Mouse (Mus musculus) MN1 (cell line): ENCODE data around the gene Atp4b.

ENCODE experiments used
- DNase-seq: peaks from one replicate; pipeline ENCODE4 v3.0.0-alpha.2; 2016; ENCODE audit warnings: low spot score

Gene Atp4b

GRCm38 (mm10) chr8:13396725-13397124 is at the start of gene Atp4b:
Gene Atp4b (minus strand): TSS chr8:13396825.
- DNase-seq: no peak

DNA sequence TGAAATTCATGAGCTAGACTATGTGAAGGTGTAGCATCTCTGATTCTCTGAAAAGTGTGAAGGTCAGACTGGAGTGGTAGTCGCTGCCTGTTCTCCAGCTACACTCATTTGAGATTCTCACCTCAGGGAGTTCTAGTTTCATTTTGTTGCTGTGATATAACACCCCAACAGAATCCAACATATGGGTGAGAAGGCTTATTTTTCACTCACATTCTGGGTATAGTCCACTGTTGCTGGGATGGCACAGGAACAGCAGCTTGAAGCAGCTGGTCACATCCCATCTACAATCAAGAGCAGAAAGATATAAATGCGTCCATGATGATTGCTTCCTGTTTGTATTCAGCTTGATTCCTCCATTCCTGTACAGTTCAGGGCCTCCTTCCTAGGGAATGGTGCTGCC is 45.5 kb upstream of the Atp4b start:
- DNase-seq: no peak

DNA sequence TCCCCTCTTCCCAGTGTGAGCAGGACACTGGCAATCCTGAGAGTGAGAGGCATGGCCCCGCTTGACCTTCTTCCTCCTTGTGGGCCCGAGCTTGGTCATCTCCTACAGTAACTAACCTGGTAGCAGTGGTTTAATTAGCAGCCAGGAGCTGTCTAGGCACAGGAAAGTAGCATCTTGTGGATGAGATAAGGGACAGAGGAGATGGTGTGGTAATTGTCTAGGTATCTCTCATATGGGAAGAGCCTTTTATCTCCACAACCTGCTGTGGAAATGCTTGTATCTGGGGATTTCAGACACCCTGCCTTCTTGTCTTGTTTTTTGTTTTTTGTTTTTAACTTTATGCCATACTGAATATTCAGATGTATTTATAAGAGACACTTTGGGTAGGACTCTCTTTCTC is 40.9 kb upstream of the Atp4b start:
- no peak for DNase-seq

DNA sequence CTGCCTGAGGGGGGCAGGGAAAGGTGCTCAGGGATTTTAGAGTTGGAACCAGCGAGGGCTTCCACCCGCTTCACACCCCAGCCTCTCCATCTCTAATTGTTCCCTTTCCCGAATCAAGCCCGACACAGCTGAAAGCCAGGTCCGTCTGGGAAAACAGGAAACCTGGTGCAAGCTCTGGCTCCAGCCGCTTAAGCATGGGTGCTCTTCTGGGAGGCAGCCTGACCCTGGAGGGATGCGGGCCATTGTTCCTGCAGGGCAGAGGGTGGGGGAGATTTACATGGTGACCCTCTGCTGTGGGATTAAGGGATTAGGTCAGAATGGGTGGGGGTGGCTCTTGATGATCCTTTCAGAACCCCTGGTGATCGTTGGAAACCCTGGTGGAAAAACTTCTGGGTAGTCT is 39.4 kb upstream of the Atp4b start:
- DNase-seq: no peak

GRCm38 (mm10) chr8:13434889-13435288 is 38.3 kb upstream of the Atp4b start, which contains the start of gene Tmem255b:
Gene Tmem255b (plus strand): TSS chr8:13435189.
- DNase-seq: no peak

DNA sequence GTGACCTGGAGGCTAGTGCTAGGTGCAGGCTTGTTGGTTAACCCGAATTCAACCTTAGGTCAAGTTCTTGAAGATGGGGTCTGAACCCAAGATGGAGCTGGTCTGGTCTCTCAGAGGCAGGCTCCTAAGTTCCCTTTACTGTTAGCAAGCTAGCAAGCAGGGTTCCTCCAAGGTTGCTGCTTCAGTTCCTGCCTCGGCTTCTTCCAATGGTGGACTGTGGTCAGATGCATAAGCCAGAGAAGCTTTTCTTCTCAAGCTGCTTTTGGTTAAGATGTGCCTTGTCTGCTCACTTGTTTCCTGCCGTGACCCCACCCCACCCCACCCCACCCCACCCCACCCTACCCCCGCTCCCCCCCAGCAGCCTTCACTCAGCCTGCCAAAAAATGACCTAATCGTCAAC is 36.5 kb upstream of the Atp4b start:
- no peak for DNase-seq

DNA sequence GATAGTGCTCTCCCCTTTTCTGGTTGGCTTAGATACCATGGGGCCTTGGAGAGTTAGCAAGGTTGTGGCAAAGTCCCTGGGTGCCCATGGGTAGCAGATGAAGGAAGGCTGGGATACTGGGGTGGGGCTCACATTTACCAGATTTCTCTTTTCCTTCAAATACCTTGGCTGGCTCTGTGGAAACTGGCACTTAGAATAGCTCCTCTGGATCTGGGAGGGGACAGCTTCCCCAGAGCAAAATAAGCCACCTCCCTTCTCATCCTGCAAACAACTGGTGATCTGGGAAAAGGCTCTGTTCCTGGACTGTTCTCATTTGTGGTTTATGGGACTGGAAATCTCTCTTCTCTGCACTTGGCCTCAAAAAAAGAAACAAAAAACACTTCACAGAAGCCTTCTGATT is 34.2 kb upstream of the Atp4b start:
- peak; percentile 42 for DNase-seq

GRCm38 (mm10) chr8:13430412-13430811 is 33.8 kb upstream of the Atp4b start:
- DNase-seq: peak; percentile 96

GRCm38 (mm10) chr8:13428156-13428555 is 31.5 kb upstream of the Atp4b start:
- DNase-seq: no peak

GRCm38 (mm10) chr8:13427351-13427750 is 30.7 kb upstream of the Atp4b start:
- peak; percentile 81 for DNase-seq

- DNase-seq: no peak
Measured at GRCm38 (mm10) chr8:13420970-13421369, 24.3 kb upstream of the Atp4b start.

DNA sequence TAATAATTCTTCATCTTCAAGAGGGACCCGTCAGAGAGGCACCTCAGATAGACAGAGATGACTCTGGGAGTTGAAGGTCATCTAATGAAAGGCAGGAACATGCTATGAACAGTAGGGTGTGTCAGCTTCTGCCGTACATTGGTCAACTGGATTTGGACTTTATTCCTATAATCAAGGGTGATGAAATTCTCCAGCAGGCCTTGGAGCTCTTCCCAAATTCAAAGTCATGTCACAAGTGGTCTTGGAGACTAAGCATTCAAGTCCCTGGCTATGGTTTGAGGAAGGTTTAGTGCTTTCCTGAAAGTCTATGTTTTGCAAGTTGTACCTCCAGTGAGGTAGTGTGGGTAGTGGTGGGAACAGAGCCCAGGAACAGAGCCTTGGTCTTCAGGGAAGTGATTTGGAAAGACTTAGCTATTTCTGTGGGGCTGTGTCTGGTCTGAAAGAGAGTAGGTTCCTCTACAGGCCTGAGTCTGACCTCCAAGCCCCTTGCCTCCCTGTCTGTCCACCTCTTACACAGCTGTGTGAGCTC is 22.6 kb upstream of the Atp4b start:
- no peak for DNase-seq

DNA sequence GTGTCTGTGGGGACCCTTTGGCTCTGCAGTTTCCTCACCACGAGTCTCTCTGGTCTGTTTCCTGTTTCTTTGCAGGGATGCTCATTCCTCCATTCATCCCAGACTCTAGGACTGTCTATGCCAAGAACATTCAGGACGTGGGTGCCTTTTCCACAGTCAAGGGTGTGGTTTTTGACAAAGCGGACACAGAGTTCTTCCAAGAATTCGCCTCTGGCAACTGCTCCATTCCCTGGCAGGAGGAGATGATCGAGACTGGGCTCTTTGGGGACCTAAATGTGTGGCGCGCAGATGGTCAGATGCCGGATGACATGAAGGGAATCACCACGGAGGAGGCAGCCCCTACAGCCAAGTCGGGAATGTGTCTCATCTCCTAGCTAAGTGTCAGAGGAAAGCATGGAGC is 19.3 kb upstream of the Atp4b start:
- no peak for DNase-seq

DNA sequence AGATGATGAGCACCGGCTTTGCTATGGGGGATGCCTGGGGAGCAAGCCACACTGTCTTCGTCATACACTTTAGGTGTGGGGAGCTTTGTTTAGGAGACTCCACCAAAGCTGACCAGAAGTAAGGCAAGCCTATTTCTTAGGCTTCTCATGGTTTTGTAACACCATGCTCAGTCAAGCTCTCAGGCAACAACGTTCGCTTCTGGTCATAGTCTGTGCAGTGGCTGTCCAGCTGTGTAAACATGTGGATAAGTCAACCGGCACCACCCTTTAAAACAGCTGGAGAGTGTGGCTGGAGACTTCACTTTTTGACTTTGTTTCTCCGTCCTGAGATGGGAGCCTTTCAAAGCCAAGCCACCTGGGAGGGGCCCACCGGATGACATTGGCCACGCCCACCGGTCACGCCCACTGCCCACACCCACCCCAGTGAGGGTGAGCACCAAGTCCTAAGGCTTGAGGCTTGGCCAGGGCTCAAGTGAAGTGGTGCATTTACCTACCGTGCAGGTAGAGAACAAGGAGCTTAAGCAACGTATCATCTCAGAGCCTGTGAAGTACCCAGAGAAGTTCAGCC is 17.3 kb upstream of the Atp4b start:
- no peak for DNase-seq

DNA sequence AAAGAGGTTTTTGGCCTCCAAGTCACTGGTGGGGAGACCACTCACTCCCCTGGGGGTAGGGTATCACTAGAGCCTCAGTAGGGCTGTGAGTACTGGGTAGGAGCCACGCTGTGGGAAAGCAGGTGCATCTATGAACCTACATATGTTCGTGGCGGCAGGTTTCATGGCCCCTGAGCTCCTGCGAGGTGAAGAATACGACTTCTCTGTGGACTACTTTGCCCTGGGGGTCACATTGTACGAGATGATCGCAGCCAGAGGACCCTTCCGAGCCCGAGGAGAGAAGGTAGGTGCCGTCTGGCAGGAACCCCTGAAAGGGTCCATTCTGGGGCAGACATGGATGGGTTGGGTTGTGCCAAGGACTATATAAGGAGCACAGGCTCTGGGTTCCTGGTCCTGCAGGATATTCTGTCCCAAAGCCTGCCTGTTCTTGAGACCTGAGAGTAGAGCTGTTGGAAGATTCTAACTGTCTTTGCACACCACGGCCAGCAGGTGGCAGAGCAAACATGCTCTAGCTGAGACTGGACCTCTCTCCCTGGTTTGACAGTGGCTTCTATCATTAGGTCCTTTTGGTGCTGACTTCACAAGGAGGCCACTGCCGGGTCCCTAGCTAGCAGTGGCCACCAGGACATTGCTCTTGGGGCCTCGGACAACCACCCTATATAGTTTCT is 16.4 kb upstream of the Atp4b start:
- peak; percentile 85 for DNase-seq

- DNase-seq: peak; percentile 85
Measured at GRCm38 (mm10) chr8:13411597-13411996, 15.0 kb upstream of the Atp4b start.

DNA sequence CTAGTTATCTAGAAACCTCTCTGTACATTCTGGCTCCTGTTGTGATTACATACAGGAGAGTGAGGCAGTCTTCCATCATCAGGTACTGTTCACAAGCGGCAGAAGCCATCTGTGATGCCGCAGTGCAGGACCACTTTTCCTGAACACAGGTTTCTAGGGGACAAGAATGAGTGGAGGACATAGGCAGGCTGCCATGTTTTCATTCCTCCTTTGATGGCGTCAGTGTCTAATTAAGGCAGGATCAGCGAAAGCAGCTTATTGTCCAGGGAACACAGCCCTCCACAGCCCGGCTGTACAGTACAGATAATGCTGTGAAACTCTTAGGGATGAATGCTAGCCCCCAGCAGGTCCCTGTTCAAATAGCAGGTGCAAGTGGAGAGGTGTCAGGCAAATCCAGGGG is 9.4 kb upstream of the Atp4b start:
- no peak for DNase-seq

DNA sequence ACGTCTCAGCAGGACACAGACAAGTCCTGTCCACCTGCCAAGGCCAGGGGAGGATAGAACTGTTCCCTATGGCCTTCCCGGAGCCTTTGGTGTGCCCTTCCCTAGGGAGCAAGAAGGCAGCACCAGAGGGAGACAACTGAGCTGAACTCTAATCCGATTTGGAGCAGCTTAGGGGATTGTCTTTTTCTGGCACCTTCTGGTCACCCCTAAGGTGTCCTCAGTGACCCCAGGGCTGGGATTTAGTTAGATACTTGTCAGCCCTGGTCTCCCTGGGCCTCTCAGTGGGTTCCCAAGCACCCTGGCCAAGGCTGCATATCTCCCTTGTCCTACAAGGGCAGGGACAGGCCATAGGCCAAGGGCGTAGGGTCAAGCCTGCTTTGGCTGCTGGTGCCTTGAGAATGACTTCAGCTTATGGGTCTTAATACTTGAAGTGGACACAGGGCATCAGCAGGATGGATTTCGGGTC is 8.1 kb upstream of the Atp4b start, which contains the start of gene Grk1:
Gene Grk1, plus strand, starts transcription at position 416 of the 466 bp plus-strand sequence.
- DNase-seq: no peak

DNA sequence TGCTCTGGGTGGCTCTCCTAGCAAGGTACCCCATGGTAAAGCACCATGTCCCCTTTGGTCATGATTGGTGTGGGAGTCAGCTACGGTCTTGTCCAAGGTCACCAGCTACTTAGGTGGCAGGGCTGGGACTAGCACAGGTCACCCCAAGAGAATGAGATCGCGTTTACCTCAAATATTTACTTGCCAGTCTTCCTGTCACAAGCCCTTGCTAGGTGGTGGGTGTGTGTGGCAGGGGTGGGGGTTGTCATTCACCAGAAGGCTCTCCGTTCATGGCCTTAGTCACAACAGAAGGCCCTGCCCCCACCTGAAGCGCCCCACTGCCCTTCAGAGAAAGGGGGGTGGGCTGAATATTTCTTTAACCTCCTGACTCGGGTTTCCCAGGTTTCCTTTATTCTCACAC is 6.9 kb upstream of the Atp4b start:
- DNase-seq: no peak

DNA sequence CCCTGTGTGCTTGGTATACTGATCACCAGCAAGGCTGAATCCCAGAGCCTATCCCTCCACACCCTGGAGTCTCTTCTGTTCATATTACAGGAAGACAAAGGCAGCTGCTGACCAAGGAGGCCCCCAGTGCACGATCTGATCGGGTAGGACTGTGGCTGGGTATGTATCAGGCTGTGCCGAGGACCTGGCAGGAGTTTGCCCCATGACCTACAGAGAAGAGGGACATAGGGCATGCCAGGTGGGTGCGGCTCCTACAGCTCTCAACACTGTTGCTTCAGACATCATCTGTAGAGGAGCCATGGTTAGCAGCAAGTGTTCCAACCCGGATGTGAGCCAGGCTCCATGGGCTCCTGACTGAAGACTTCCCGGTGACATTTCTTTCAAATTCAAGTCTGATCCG is 2.8 kb downstream of the Atp4b start:
- DNase-seq: no peak

GRCm38 (mm10) chr8:13388744-13389143 is 7.9 kb downstream of the Atp4b start:
- no peak for DNase-seq

DNA sequence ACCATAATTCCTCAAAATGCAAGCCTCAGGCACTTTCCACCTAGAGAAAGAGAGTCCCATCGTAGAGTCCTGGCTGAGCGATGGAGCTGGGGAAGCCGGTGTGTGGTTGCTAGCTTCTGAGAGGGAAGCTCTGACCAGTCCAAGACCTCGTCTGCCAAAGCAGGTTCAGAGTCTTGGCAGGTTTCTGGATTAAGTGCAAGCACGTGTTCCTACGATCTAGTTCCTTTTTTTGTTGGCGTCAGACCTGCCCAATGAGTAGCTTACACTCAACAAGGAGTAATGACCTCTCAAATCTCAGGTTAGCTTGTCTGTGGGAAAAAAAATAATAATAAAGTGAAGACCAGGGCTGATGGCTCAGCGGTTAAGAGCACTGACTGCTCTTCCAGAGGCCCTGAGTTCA is 8.9 kb downstream of the Atp4b start:
- no peak for DNase-seq

DNA sequence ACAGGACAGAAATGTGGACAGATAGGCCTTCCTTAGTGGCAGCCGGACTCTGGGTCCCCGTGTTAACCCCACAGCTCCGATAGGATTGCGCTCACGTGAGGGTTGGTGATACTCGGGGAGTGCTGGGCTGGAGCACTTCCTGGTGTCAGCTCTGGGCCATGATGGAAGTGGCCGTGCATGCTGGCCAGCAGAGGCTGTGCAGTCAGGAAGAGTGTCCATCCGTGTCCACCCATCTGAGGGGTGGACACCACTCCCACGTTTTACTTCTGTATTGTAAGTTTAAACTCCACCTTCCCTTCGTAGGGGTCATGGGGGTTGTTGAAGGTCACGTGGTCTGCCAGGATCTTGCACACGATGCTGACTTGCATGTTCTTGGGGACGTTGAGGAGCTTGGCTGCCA is 10.3 kb downstream of the Atp4b start:
- no peak for DNase-seq

GRCm38 (mm10) chr8:13382999-13383398 is 13.6 kb downstream of the Atp4b start:
- no peak for DNase-seq
